Mouse (Mus musculus): ENCODE data around the gene 3110082I17Rik.

3110082I17Rik gene

DNA sequence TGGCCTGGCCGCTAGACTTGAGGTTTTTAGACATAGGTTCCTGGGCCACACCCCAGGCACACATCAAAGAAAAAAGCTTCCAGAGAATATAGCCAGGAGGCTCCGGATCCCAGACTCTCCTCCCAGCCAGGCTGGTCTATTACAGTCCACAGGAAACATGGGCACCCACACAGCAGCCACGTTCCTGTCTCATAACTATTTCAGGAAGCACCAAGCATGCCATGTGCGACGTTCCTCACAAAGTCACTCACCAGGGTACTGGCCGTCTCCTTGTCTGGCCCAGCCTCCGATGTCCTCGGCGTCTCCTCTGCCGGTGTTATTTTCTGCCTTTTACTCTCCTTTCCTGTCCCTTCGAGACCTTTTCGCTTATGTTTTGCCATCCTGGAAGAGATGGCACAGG, 5.2 kb downstream of the 3110082I17Rik start:
- no peak for DNase-seq (ENCODE audit: extremely low read depth, low read depth)

DNA sequence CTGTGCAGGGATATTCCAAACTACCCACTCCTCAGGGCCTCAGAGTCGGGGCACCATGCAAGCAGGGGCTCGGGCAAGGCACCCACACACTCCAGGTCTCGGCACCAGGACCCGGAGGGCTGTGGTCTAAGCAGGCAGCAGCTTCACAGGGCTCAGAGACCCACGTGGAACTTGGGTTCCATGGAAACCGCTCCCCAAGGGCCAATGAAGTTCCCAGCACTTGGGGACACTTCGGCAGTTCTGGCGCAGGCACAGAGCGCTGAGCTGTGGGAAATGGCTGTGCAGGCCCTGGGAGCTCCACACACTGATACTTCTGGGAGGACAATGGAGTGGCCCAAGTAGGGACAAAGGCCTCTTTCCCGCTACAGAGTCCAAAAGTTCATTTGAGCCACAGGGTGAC, 7.3 kb downstream of the 3110082I17Rik start:
- no peak for DNase-seq (ENCODE audit: extremely low read depth, low read depth)

- no peak for DNase-seq (ENCODE audit: extremely low read depth, low read depth)
These were observed 10.4 kb downstream of the 3110082I17Rik start for GRCm38 (mm10) chr5:139449926-139450325.

DNA sequence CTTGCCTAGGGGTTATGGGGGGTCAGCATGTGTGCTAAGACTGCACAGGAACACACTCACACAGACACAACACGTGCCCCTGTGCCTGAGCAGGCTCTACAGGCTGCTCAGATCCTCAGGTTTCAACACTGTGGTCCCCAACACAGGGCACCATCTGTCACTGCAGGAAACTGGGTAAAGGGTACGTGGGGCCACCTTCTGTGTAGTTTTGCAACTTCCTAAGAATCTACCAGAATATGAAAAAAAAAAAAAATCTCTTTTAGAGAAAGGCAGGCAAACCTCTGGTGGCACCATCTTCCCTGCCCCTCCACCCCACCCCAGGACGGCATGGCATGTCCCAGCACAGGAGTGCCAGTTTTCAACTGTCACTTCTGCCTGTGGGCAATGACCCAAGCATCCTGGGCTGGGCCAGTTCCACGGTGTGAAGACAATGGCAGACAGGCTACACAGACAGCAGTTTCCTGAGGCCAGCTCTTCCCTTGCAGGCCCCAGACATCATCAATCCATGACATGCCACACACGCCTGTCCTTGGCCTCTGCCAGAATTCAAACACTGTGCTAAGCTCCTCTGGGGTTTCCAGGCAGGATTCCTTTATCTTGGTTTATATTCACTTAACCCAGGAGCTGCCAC, 11.1 kb downstream of the 3110082I17Rik start:
- DNase-seq (ENCODE audit: extremely low read depth, low read depth), result no peak

DNA sequence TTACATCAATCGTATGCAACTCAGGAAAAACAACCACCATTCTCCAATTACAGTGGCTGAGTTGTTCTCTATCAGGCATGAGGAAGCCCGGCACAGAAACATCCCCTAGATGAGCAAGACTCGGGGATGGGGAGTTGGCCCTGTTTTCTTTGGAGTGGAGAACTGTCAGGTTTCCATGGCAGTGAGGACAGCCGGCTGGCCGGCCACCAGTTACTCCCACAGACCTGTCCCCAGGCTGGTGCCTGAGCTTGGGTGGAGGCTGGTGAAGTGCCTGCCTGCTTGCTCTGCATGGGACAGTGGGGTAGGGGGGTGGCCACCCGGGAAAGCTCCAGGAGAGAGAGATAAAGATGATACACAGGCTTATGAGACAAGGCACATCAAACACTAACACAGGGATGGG, 12.3 kb downstream of the 3110082I17Rik start:
- no peak for DNase-seq (ENCODE audit: extremely low read depth, low read depth)

DNA sequence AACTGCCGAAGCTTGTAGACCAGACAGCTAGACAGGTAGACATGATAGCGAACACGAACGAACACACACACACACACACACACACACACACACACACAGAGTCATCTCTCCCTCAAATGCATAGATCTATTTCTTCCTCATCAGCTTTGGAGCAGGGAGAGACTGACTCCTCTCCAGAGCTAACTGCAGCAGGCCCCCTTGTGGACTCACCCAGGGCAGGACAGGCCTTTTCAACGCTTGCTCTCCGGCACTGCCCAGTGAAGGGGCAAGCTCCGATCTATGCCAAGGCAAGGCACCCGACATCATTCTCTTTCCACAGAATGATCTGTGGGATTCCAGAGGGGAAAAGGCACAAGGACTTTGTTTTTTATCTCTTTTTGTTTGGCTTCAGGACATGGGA, 15.1 kb downstream of the 3110082I17Rik start:
- no peak for DNase-seq (ENCODE audit: extremely low read depth, low read depth)

- DNase-seq (ENCODE audit: extremely low read depth, low read depth), result no peak
These were observed 17.4 kb downstream of the 3110082I17Rik start for GRCm38 (mm10) chr5:139442962-139443361.

DNA sequence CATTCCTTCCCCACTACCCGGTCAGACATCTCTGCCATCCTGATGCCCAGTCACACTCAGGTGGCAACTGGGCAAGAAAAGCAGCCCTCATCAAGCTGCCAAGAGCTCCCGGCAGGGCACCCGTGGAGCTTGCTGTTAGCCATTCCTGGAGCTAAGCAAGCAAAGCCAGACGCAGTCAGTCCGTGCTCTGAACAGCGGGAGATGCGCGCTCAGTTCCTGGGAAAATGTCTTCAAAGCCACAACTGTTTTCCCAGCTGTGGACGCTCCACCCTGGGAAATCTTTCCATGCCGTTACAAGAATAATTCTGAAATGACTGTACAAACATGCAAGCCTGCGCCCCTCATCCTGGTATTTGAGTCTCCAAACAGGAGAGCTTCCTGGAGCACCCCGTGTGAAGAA, 17.9 kb downstream of the 3110082I17Rik start:
- DNase-seq (ENCODE audit: extremely low read depth, low read depth), result no peak

GRCm38 (mm10) chr5:139441726-139442018, 18.7 kb downstream of the 3110082I17Rik start:
- DNase-seq (ENCODE audit: extremely low read depth, low read depth), result no peak

- no peak for DNase-seq (ENCODE audit: extremely low read depth, low read depth)
These were observed 19.2 kb downstream of the 3110082I17Rik start for GRCm38 (mm10) chr5:139440926-139441725.

GRCm38 (mm10) chr5:139440451-139440850, 19.9 kb downstream of the 3110082I17Rik start:
- no peak for DNase-seq (ENCODE audit: extremely low read depth, low read depth)

DNA sequence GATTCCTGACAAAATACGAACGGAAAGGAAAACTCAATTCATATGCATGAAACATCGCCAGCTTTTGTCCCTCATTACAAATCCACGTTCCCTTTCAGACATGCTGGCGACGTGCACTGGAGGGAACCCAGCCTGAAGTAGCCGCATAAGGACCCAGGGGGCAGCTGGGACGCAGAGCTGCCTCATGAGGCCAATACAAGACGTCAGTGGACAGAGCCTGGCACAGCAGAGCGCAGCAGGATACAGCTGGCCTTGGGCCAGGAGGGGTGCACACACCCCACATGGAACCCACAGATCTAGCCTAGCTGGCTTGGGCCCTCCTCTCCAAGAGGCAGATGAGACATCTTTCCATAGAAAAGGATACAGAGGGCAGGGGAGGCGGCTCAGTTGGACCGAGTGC, 21.9 kb downstream of the 3110082I17Rik start:
- no peak for DNase-seq (ENCODE audit: extremely low read depth, low read depth)

DNA sequence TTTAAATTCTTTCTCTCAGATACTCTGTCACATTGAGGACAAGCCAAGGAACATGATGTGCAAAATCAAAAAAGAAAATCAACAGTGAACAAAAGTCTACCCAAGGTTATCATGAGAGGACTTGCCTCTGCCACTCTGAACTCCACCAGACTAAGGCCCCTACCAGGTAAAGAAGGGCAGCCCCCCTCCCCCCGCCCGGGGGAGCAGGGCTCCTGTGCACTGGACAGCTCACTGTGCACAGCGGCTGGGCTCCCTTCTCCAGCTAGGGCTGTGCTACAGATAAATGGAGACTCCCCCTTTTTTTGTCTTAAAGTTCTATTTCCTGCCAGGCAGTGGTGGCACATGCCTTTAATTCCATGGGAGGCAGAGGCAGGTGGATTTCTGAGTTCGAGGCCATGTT, 22.6 kb downstream of the 3110082I17Rik start:
- DNase-seq (ENCODE audit: extremely low read depth, low read depth), result no peak

DNA sequence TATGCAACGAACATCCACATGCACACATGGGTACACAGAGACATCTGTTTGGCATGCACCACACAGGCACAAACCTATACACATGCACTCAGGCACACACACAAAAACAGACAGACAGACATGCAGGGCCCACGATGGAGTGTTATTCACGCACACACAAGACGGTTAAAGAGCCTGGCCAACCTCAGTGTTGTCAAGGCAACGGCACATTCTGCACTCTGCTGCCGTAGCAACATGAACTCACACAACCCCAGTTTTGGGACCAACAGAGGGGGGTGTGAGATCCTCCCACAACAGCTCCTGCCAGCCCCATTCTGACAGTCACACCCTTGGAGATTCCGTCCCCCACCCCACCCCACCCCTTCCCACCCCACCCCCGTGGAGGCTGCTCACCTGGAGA, 25.4 kb downstream of the 3110082I17Rik start:
- no peak for DNase-seq (ENCODE audit: extremely low read depth, low read depth)

DNA sequence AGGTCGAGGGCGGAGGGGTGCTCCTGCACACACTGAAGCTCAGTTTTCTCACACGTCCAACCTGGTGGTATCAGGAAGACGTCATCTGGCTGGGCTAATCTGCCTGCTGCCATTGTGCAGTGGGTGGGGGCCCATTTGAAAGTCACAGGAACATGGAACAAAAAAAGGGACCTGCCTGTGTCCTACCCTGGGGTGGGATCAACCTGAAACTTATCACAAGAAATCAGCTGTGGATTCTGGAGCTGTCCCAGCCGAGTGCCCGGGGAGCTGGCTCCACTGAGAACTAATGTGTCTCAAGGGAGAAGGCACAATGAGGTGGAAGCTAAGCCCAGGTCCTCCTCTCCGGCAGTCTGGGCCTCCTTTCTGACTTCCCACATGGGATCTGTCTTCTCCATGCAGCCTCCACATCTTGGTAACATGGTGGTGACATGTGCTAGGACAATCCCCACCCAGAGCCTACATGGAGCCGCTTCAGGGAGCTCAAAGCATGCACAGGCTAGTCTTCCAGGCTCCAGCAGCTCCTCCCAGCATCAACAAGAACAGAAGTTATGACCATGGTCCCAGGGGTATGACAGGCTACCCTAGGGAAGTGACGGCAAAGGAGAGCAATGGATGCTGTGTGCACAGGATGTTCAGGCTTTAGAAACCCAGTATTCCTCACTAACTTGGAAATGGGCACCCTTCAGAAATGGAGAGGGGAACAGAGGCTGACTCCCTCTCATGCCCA, 26.3 kb downstream of the 3110082I17Rik start:
- no peak for DNase-seq (ENCODE audit: extremely low read depth, low read depth)

DNA sequence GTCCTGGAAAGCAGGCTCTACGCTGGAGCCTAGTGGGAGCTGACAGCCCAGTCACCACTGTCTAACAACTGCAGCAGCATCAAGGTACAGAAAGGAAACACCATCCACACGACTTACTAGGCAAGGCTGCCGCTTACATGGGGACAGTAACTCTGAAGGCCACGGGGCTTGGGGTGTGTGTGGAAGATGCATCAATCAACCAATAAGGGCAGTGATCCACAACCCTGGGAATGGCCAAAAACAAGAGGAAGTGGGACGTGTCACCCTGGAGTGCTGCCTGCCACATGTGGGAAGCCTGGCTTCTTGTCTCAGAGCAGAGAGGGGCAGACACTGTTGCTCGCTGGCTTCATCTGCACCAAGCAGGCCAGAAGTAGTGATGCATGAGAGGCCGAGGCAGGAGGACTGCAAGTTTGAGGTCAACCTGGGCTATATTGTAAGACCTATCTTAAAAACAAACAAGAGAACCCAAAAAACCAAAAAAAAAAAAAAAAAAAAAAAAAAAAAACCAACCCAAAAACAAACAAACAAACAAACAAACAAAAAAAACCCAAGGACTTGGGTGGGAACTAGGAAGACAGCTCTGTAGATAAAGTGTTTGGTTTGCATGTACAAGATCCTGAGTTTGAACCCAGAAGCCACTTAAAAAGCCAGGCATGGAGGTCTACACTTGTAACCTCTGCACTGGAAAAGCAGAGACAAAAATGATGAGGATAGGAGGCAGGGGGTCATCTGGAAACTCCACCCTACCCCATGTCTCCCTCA, 27.4 kb downstream of the 3110082I17Rik start:
- DNase-seq (ENCODE audit: extremely low read depth, low read depth), result no peak

- no peak for DNase-seq (ENCODE audit: extremely low read depth, low read depth)
These were observed 28.0 kb downstream of the 3110082I17Rik start for GRCm38 (mm10) chr5:139432333-139432732.

- no peak for DNase-seq (ENCODE audit: extremely low read depth, low read depth)
These were observed 30.4 kb downstream of the 3110082I17Rik start for GRCm38 (mm10) chr5:139429818-139430341.

GRCm38 (mm10) chr5:139427989-139428388, 32.3 kb downstream of the 3110082I17Rik start:
- DNase-seq (ENCODE audit: extremely low read depth, low read depth), result no peak

- no peak for DNase-seq (ENCODE audit: extremely low read depth, low read depth)
These were observed 33.3 kb downstream of the 3110082I17Rik start for GRCm38 (mm10) chr5:139427001-139427400.

GRCm38 (mm10) chr5:139425198-139425597, 35.1 kb downstream of the 3110082I17Rik start:
- no peak for DNase-seq (ENCODE audit: extremely low read depth, low read depth)

Data from MEL-GATA-1-ER (cell line).